Mouse (Mus musculus) forebrain, embryonic 13.5 days (tissue): ENCODE results near the gene Cmya5. TPM values are rescaled to one million over a fixed set of nuclear protein-coding genes. Genes with fewer than 3 reads are reported as not detected.
A peak's percentile ranks its signal among the peaks of the same experiment; 100 is the strongest.

Experiments
- ATAC-seq: fragments of 200-750 bp; cut with Nextera tagmentation; 2 replicates; pipeline ENCODE4 v1.8.0; 2017
- H3K27ac ChIP-seq: fragments of 300-500 bp; sonication (generic); 2 replicates; pipeline ENCODE4 v1.5.1; 2015; ENCODE audit warnings: inconsistent platforms, mild to moderate bottlenecking, moderate library complexity
- H3K27me3 ChIP-seq: fragments of 300-500 bp; sonication (generic); 2 replicates; pipeline ENCODE4 v1.6.1; 2015; ENCODE audit warnings: mild to moderate bottlenecking, inconsistent platforms
- H3K36me3 ChIP-seq: fragments of 300-500 bp; sonication (generic); 2 replicates; pipeline ENCODE4 v1.6.1; 2015; ENCODE audit warnings: mild to moderate bottlenecking, inconsistent platforms; ENCODE audit not compliant: poor library complexity, severe bottlenecking
- H3K4me1 ChIP-seq: fragments of 300-500 bp; sonication (generic); 2 replicates; pipeline ENCODE4 v1.6.1; 2015; ENCODE audit warnings: inconsistent platforms
- H3K4me2 ChIP-seq: fragments of 300-500 bp; sonication (generic); 2 replicates; pipeline ENCODE4 v1.6.1; 2015; ENCODE audit warnings: inconsistent platforms, mild to moderate bottlenecking, moderate library complexity
- H3K4me3 ChIP-seq: fragments of 300-500 bp; sonication (generic); 2 replicates; pipeline ENCODE4 v1.5.1; 2015; ENCODE audit warnings: mild to moderate bottlenecking, inconsistent platforms
- H3K9ac ChIP-seq: fragments of 300-500 bp; sonication (generic); 2 replicates; pipeline ENCODE4 v1.6.1; 2015; ENCODE audit warnings: mild to moderate bottlenecking, inconsistent platforms
- H3K9me3 ChIP-seq: fragments of 300-500 bp; sonication (generic); replicated peaks from 2 replicates; pipeline ENCODE4 v1.6.1; 2016; ENCODE audit warnings: inconsistent platforms
- WGBS: fragments of 180-500 bp; shearing (Covaris S2); methylation state at CpG from one replicate; pipeline ENCODE4 v1.1.7; 2015; 5-methylcytosine and 5-hydroxymethylcytosine counted together
- polyA plus RNA-seq: library from polyadenylated mRNA; unstranded; fragments of >200 nt; fragmentation: Nextera tagmentation; extraction: Ambion mirVana; gene quantifications from 2 replicates; pipeline ENCODE4 v1.2.1, GENCODE M21; 2015

Gene Cmya5
- polyA plus RNA-seq, 1 experiment from 2014 or later, result 0.04 TPM

- no peak overlapping the region for H3K4me3 ChIP-seq
- ATAC-seq, result no peak
- no peak overlapping the region for H3K4me2 ChIP-seq
- no peaks in the 10 kb centered on the region for H3K36me3 ChIP-seq
- no peaks in the 10 kb centered on the region for H3K9me3 ChIP-seq
- 80% methylated on average over 6 of the region's 6 CpGs for WGBS
- no peak overlapping the region for H3K27ac ChIP-seq
- H3K9ac ChIP-seq, result no peak overlapping the region
- peaks cover 17% of the 10 kb centered on the region for H3K4me1 ChIP-seq
- H3K27me3 ChIP-seq, result no peaks in the 10 kb centered on the region
Observed at GRCm38 (mm10) chr13:93004003-93004402, 140.5 kb downstream of the Cmya5 start.

- H3K27ac ChIP-seq, result no peak overlapping the region
- peaks cover 17% of the 10 kb centered on the region for H3K4me1 ChIP-seq
- no peaks in the 10 kb centered on the region for H3K9me3 ChIP-seq
- 74% methylated on average over 2 of the region's 2 CpGs for WGBS
- no peak overlapping the region for H3K9ac ChIP-seq
- H3K36me3 ChIP-seq, result no peaks in the 10 kb centered on the region
- H3K27me3 ChIP-seq, result no peaks in the 10 kb centered on the region
- H3K4me2 ChIP-seq, result no peak overlapping the region
- no peak for ATAC-seq
- no peak overlapping the region for H3K4me3 ChIP-seq
Observed at GRCm38 (mm10) chr13:93002456-93002855, 142.1 kb downstream of the Cmya5 start.

- Histone ChIP-seq H3K9ac (no peak overlapping the region), H3K27me3 (no peaks in the 10 kb centered on the region), H3K4me1 (peaks cover 17% of the 10 kb centered on the region), H3K9me3 (no peaks in the 10 kb centered on the region), H3K27ac (peak overlapping the region; percentile 35; the same call in 1 of the 2 replicates), H3K4me3 (no peak overlapping the region), H3K4me2 (no peak overlapping the region), H3K36me3 (no peaks in the 10 kb centered on the region)
- 61% methylated on average over 12 of the region's 12 CpGs for WGBS
- peak; percentile 59 for ATAC-seq
Observed at GRCm38 (mm10) chr13:93000640-93001351, 143.7 kb downstream of the Cmya5 start.

- H3K9ac ChIP-seq, result no peak overlapping the region
- no peaks in the 10 kb centered on the region for H3K9me3 ChIP-seq
- H3K4me3 ChIP-seq, result no peak overlapping the region
- peak overlapping the region; percentile 45; the same call in 1 of the 2 replicates for H3K27ac ChIP-seq
- H3K27me3 ChIP-seq, result no peaks in the 10 kb centered on the region
- H3K4me1 ChIP-seq, result peaks cover 17% of the 10 kb centered on the region
- ATAC-seq, result peak; percentile 65
- H3K36me3 ChIP-seq, result no peaks in the 10 kb centered on the region
- WGBS, result 42% methylated on average over 9 of the region's 9 CpGs
- H3K4me2 ChIP-seq, result no peak overlapping the region
Observed at GRCm38 (mm10) chr13:92999860-93000259, 144.7 kb downstream of the Cmya5 start.

- no peaks in the 10 kb centered on the region for H3K27me3 ChIP-seq
- no peak for ATAC-seq
Observed at GRCm38 (mm10) chr13:92994743-92995142, 149.8 kb downstream of the Cmya5 start.

GRCm38 (mm10) chr13:92992823-92993222 is 151.7 kb downstream of the Cmya5 start:
- no peak overlapping the region for H3K9ac ChIP-seq
- no peak overlapping the region for H3K4me2 ChIP-seq
- no peak overlapping the region for H3K4me3 ChIP-seq
- H3K4me1 ChIP-seq, result 0 out of 2 replicates have a peak, but pooled peaks cover 2% of the 10 kb centered on the region
- WGBS, result 72% methylated on average over 5 of the region's 5 CpGs
- ATAC-seq, result no peak
- H3K27ac ChIP-seq, result no peak overlapping the region
- H3K36me3 ChIP-seq, result no peaks in the 10 kb centered on the region
- H3K27me3 ChIP-seq, result no peaks in the 10 kb centered on the region
- no peaks in the 10 kb centered on the region for H3K9me3 ChIP-seq

More at GRCm38 (mm10) chr13:92994743-92995142, 149.8 kb downstream of the Cmya5 start:
- Histone ChIP-seq H3K4me3 (no peak overlapping the region), H3K9ac (no peak overlapping the region), H3K27ac (no peak overlapping the region), H3K4me2 (no peak overlapping the region), H3K9me3 (no peaks in the 10 kb centered on the region), H3K36me3 (no peaks in the 10 kb centered on the region), H3K4me1 (no peaks in the 10 kb centered on the region)

Other genes starting within 250 kb of the Cmya5 start
- gene Tent2, start 47.7 kb upstream of the Cmya5 start, polyA plus RNA-seq, result 44.5 and 46.6 TPM in 2 replicates
- 9.9 and 10.2 TPM in 2 replicates for gene Homer1, start 154.9 kb upstream of the Cmya5 start, polyA plus RNA-seq